Mouse (Mus musculus) erythroblast, embryonic 14.5 days (primary cell): Measurements from ENCODE around the gene Rras2.

ENCODE experiments used
- GATA1 ChIP-seq: IDR thresholded peaks from 2 replicates; pipeline ENCODE4 v1.6.1; 2012; ENCODE audit warnings: low read length, inconsistent platforms, mixed read lengths
- TAL1 ChIP-seq: IDR thresholded peaks from 3 replicates; pipeline ENCODE4 v1.6.1; 2012; ENCODE audit warnings: low read length, inconsistent platforms, mixed read lengths

- TF ChIP-seq GATA1 (no peak), TAL1 (no peak)
Observed at GRCm38 (mm10) chr7:114103152-114103551, 14.4 kb downstream of the Rras2 start.
